Mouse (Mus musculus) lung, postnatal 0 days (tissue): Measurements from ENCODE around the gene Ngdn. TPM values are rescaled to one million over a fixed set of nuclear protein-coding genes. Genes with fewer than 3 reads are reported as not detected.

ENCODE experiments used
- ATAC-seq: fragments of 200-750 bp; cut with Nextera tagmentation; 2 replicates; pipeline ENCODE4 v1.8.0; 2017; ENCODE audit warnings: moderate library complexity
- DNase-seq: peaks from one replicate; pipeline ENCODE4 v3.0.0-alpha.2; 2016; ENCODE audit warnings: low spot score
- H3K27ac ChIP-seq: fragments of 300-500 bp; sonication (generic); 2 replicates; pipeline ENCODE4 v1.5.1; 2014; ENCODE audit warnings: antibody characterized with exemption, mild to moderate bottlenecking, low read length, mixed read lengths
- H3K27me3 ChIP-seq: fragments of 300-500 bp; sonication (generic); replicated peaks from 2 replicates; pipeline ENCODE4 v1.6.1; 2014; ENCODE audit warnings: low read length, mixed read lengths; ENCODE audit not compliant: insufficient read depth
- H3K36me3 ChIP-seq: fragments of 300-500 bp; sonication (generic); 2 replicates; pipeline ENCODE4 v1.6.1; 2014; ENCODE audit warnings: low read length, mixed read lengths; ENCODE audit not compliant: insufficient read depth
- H3K4me1 ChIP-seq: fragments of 300-500 bp; sonication (generic); 2 replicates; pipeline ENCODE4 v1.6.1; 2014; ENCODE audit warnings: antibody characterized with exemption, low read depth, low read length, mixed read lengths; ENCODE audit not compliant: insufficient read depth
- H3K4me2 ChIP-seq: fragments of 300-500 bp; sonication (generic); replicated peaks from 2 replicates; pipeline ENCODE4 v1.6.1; 2014; ENCODE audit warnings: low read depth, mild to moderate bottlenecking, low read length, moderate library complexity, mixed read lengths
- H3K4me3 ChIP-seq: fragments of 300-500 bp; sonication (generic); 2 replicates; pipeline ENCODE4 v1.5.1; 2014; ENCODE audit warnings: low read depth, low read length
- H3K9ac ChIP-seq: fragments of 300-500 bp; sonication (generic); replicated peaks from 2 replicates; pipeline ENCODE4 v1.6.1; 2014; ENCODE audit warnings: low read depth, mild to moderate bottlenecking
- H3K9me3 ChIP-seq: fragments of 300-500 bp; sonication (generic); 2 replicates; pipeline ENCODE4 v1.6.1; 2016; ENCODE audit warnings: low read length, mixed read lengths
- CTCF ChIP-seq: IDR thresholded peaks from 2 replicates; pipeline ENCODE4 v1.5.1; 2016; ENCODE audit warnings: antibody characterized with exemption, mild to moderate bottlenecking
- EP300 ChIP-seq: IDR thresholded peaks from 2 replicates; pipeline ENCODE4 v1.6.1; 2016; ENCODE audit warnings: antibody characterized with exemption, mild to moderate bottlenecking, control low read depth
- WGBS: fragments of 180-500 bp; shearing (Covaris S2); extraction: QIAGEN DNeasy Blood & Tissue Kit; methylation state at CpG from one replicate; pipeline ENCODE4 v1.1.7; 2014; 5-methylcytosine and 5-hydroxymethylcytosine counted together
- polyA plus RNA-seq: library from polyadenylated mRNA; unstranded; fragments of >200 nt; fragmentation: Nextera tagmentation; extraction: Ambion mirVana; gene quantifications from 2 replicates; pipeline ENCODE4 v1.2.1, GENCODE M21; 2015

Gene Ngdn
- polyA plus RNA-seq, 1 experiment from 2014 or later: 62.8 TPM

GRCm38 (mm10) chr14:54989886-54990441 is 25.3 kb upstream of the Ngdn start:
- H3K27me3 ChIP-seq: no peaks in the 10 kb centered on the region
- H3K36me3 ChIP-seq: no peaks in the 10 kb centered on the region
- ATAC-seq (no peak), DNase-seq (no peak)
- no peak overlapping the region for H3K9ac ChIP-seq
- no peaks in the 10 kb centered on the region for H3K9me3 ChIP-seq
- H3K4me2 ChIP-seq: no peak overlapping the region
- no peak for TF ChIP-seq EP300
- TF ChIP-seq CTCF: no peak
- H3K4me1 ChIP-seq: no peaks in the 10 kb centered on the region
- H3K27ac ChIP-seq: no peak overlapping the region
- 75% methylated on average over 8 of the region's 8 CpGs for WGBS
- no peak overlapping the region for H3K4me3 ChIP-seq

DNA sequence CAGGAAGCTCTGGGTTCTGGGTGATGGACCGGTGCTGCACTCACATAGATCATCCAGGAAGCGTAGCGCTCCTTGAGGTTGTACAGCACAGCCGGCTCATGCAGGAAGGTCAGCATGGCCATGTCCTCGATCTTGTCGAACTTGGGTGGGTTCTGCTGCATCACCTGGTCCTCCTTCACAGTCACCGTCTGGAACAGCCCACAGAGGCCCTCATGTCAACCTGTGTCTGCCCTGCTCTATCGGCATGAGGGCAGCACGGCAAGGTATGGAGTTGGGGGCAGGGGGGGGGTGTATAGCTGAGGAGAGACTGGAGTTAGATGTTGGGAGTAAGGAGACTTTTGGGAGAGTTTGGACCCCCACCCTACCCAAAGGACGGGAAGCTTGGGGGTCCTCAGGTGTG is 23.1 kb upstream of the Ngdn start:
- WGBS: 85% methylated on average over 10 of the region's 10 CpGs
- no peak overlapping the region for H3K9ac ChIP-seq
- H3K4me2 ChIP-seq: no peak overlapping the region; the same call in 1 of the 2 replicates
- H3K9me3 ChIP-seq: no peaks in the 10 kb centered on the region
- ATAC-seq (no peak), DNase-seq (no peak)
- H3K4me1 ChIP-seq: no peaks in the 10 kb centered on the region
- H3K27me3 ChIP-seq: no peaks in the 10 kb centered on the region
- TF ChIP-seq EP300 (no peak), CTCF (no peak)
- no peak overlapping the region for H3K27ac ChIP-seq
- no peaks in the 10 kb centered on the region for H3K36me3 ChIP-seq
- no peak overlapping the region for H3K4me3 ChIP-seq

- H3K27me3 ChIP-seq: no peaks in the 10 kb centered on the region
- ATAC-seq: peak; percentile 92
- 33% methylated on average over 10 of the region's 10 CpGs for WGBS
- H3K27ac ChIP-seq: peak overlapping the region; percentile 28
- DNase-seq: peak; percentile 86
- no peak overlapping the region for H3K9ac ChIP-seq
- no peak overlapping the region for H3K4me3 ChIP-seq
- no peaks in the 10 kb centered on the region for H3K4me1 ChIP-seq
- TF ChIP-seq CTCF (no peak), EP300 (no peak)
- no peaks in the 10 kb centered on the region for H3K36me3 ChIP-seq
- H3K4me2 ChIP-seq: peak overlapping the region; percentile 27
- no peaks in the 10 kb centered on the region for H3K9me3 ChIP-seq
Observed at GRCm38 (mm10) chr14:54993636-54994035, 21.6 kb upstream of the Ngdn start.

- no peak for TF ChIP-seq EP300
- WGBS: 36% methylated on average over 10 of the region's 11 CpGs
- Histone ChIP-seq H3K27me3 (no peaks in the 10 kb centered on the region), H3K36me3 (no peaks in the 10 kb centered on the region), H3K9me3 (no peaks in the 10 kb centered on the region), H3K4me2 (peak within 1 kb of the TSS; percentile 27), H3K9ac (no peak within 1 kb of the TSS), H3K4me3 (no peak within 1 kb of the TSS), H3K4me1 (no peaks in the 10 kb centered on the region), H3K27ac (peak within 1 kb of the TSS; percentile 28)
- ATAC-seq (0 out of 2 replicates have a peak, but pooled peaks have one; percentile 17), DNase-seq (peak; percentile 8)
Observed at GRCm38 (mm10) chr14:54994136-54994868, 21.0 kb upstream of the Ngdn start, which contains the start of gene Myh7. Gene Myh7 (minus strand): TSS chr14:54994626.

GRCm38 (mm10) chr14:54994869-54995186 is 20.4 kb upstream of the Ngdn start:
- no peak overlapping the region for H3K4me2 ChIP-seq
- DNase-seq: no peak
- no peaks in the 10 kb centered on the region for H3K9me3 ChIP-seq
- H3K4me3 ChIP-seq: no peak overlapping the region
- no peak overlapping the region for H3K9ac ChIP-seq
- no peak overlapping the region for H3K27ac ChIP-seq
- no peaks in the 10 kb centered on the region for H3K27me3 ChIP-seq
- H3K4me1 ChIP-seq: no peaks in the 10 kb centered on the region
- no peaks in the 10 kb centered on the region for H3K36me3 ChIP-seq
- no peak for ATAC-seq
- TF ChIP-seq EP300 (no peak), CTCF (no peak)

DNA sequence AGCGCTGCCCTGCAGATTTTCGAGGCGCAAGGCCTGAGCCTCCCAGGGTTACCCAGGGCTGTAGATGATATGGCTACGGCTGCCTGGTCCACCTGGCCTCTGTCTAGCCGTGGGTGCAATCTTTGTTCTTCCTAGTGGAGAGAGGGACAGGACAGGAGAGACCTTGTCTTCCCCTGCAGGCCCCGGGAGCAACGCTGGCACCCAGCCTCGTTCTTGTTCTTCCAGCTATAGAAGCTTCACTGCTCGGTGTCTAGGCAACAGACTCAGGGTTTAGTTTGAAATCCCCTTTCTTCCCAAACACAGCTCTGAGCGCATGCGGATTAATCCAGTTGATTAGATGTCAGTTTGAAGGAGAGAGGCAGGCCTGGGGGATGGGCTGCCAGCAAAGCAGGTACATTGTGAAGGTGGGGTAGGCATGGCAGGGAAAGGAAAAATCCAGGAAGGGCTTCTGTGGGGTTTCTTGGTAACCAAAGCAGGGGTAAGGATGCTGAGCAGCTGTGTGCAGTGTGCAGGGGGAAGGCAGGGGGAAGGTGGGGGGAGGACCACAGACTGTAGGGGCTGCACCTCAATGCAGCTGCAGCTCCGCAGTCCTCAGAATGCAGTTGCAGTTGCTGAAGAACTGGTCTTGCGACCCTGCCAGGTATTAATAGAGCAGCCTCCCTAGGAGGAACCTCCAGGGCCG is 19.7 kb upstream of the Ngdn start:
- Histone ChIP-seq H3K9me3 (no peaks in the 10 kb centered on the region), H3K4me3 (no peak overlapping the region), H3K9ac (no peak overlapping the region), H3K27me3 (no peaks in the 10 kb centered on the region), H3K4me1 (no peaks in the 10 kb centered on the region), H3K27ac (no peak overlapping the region), H3K36me3 (no peaks in the 10 kb centered on the region), H3K4me2 (no peak overlapping the region)
- DNase-seq: no peak
- ATAC-seq: no peak
- no peak for TF ChIP-seq EP300
- TF ChIP-seq CTCF: no peak
- WGBS: 55% methylated on average over 14 of the region's 14 CpGs
